Mouse (Mus musculus): Measurements from ENCODE around the gene Gm47841. TPM values are rescaled to one million over a fixed set of nuclear protein-coding genes. Genes with fewer than 3 reads are reported as not detected.

Gm47841 gene
- polyA plus RNA-seq, 1 experiment: not detected

GRCm38 (mm10) chr15:101028960-101029359 lies 18.2 kb downstream of the Gm47841 start:
- Histone ChIP-seq H3ac (ENCODE audit: control insufficient read depth, insufficient read length, low read depth) (no peak overlapping the region), H3K79me2 (ENCODE audit: control insufficient read depth, insufficient read depth) (no peaks in the 10 kb centered on the region), H3K27me3 (ENCODE audit: control insufficient read depth, insufficient read depth, insufficient read length) (peaks cover 82% of the 10 kb centered on the region), H3K36me3 (ENCODE audit: control insufficient read depth, insufficient read depth) (no peaks in the 10 kb centered on the region), H3K79me3 (ENCODE audit: low read depth) (no peaks in the 10 kb centered on the region), H3K4me3 (ENCODE audit: insufficient read depth, poor library complexity, severe bottlenecking) (no peak overlapping the region)
- no peak for TF ChIP-seq FOSL1 (IDR thresholded peaks at IDR 0.05; ENCODE audit: insufficient read depth, low read length, poor library complexity, severe bottlenecking)
- TF ChIP-seq MAX (IDR thresholded peaks at IDR 0.05): no peak
- no peak for TF ChIP-seq MYOG (IDR thresholded peaks at IDR 0.05; ENCODE audit: control insufficient read depth, extremely low read depth, insufficient read length)

- Histone ChIP-seq H3K79me3 (ENCODE audit: low read depth) (no peaks in the 10 kb centered on the region), H3ac (ENCODE audit: control insufficient read depth, insufficient read length, low read depth) (no peak overlapping the region), H3K36me3 (ENCODE audit: control insufficient read depth, insufficient read depth) (no peaks in the 10 kb centered on the region), H3K79me2 (ENCODE audit: control insufficient read depth, insufficient read depth) (no peaks in the 10 kb centered on the region), H3K27me3 (ENCODE audit: control insufficient read depth, insufficient read depth, insufficient read length) (peaks cover 62% of the 10 kb centered on the region), H3K4me3 (ENCODE audit: insufficient read depth, poor library complexity, severe bottlenecking) (no peak overlapping the region)
- no peak for TF ChIP-seq CEBPB (IDR thresholded peaks at IDR 0.05; ENCODE audit: low read depth)
- no peak for TF ChIP-seq FOSL1 (IDR thresholded peaks at IDR 0.05; ENCODE audit: insufficient read depth, low read length, poor library complexity, severe bottlenecking)
- TF ChIP-seq USF1 (IDR thresholded peaks at IDR 0.05; ENCODE audit: low read depth): no peak
- no peak for TF ChIP-seq MYOG (IDR thresholded peaks at IDR 0.05; ENCODE audit: control insufficient read depth, extremely low read depth, insufficient read length)
- no peak for TF ChIP-seq MAX (IDR thresholded peaks at IDR 0.05)
- TF ChIP-seq CTCF (IDR thresholded peaks at IDR 0.05; ENCODE audit: control insufficient read depth, insufficient read depth, insufficient read length): no peak
- no peak for TF ChIP-seq MYOD1 (IDR thresholded peaks at IDR 0.05; ENCODE audit: control insufficient read depth, insufficient read length, low read depth)
Measured at GRCm38 (mm10) chr15:101011352-101011751, 35.8 kb downstream of the Gm47841 start.

GRCm38 (mm10) chr15:101008386-101009010 lies 38.7 kb downstream of the Gm47841 start:
- no peak overlapping the region for H3ac ChIP-seq (ENCODE audit: control insufficient read depth, insufficient read length, low read depth)
- no peak for TF ChIP-seq MYOD1 (IDR thresholded peaks at IDR 0.05; ENCODE audit: control insufficient read depth, insufficient read length, low read depth)
- no peak for TF ChIP-seq MYOG (IDR thresholded peaks at IDR 0.05; ENCODE audit: control insufficient read depth, extremely low read depth, insufficient read length)
- TF ChIP-seq CTCF (IDR thresholded peaks at IDR 0.05; ENCODE audit: control insufficient read depth, insufficient read depth, insufficient read length): no peak
- no peak for TF ChIP-seq USF1 (IDR thresholded peaks at IDR 0.05; ENCODE audit: low read depth)
- no peak for TF ChIP-seq MAX (IDR thresholded peaks at IDR 0.05)
- no peak for TF ChIP-seq CEBPB (IDR thresholded peaks at IDR 0.05; ENCODE audit: low read depth)
- no peak for TF ChIP-seq FOSL1 (IDR thresholded peaks at IDR 0.05; ENCODE audit: insufficient read depth, low read length, poor library complexity, severe bottlenecking)
- H3K4me3 ChIP-seq (ENCODE audit: insufficient read depth, poor library complexity, severe bottlenecking): no peak overlapping the region
- no peaks in the 10 kb centered on the region for H3K79me2 ChIP-seq (ENCODE audit: control insufficient read depth, insufficient read depth)
- H3K79me3 ChIP-seq (ENCODE audit: low read depth): no peaks in the 10 kb centered on the region
- no peaks in the 10 kb centered on the region for H3K36me3 ChIP-seq (ENCODE audit: control insufficient read depth, insufficient read depth)
- peaks cover 61% of the 10 kb centered on the region for H3K27me3 ChIP-seq (ENCODE audit: control insufficient read depth, insufficient read depth, insufficient read length)

GRCm38 (mm10) chr15:101007236-101007635 lies 40.0 kb downstream of the Gm47841 start:
- Histone ChIP-seq H3K4me3 (ENCODE audit: insufficient read depth, poor library complexity, severe bottlenecking) (no peak overlapping the region), H3K27me3 (ENCODE audit: control insufficient read depth, insufficient read depth, insufficient read length) (peaks cover 61% of the 10 kb centered on the region), H3ac (ENCODE audit: control insufficient read depth, insufficient read length, low read depth) (no peak overlapping the region), H3K79me2 (ENCODE audit: control insufficient read depth, insufficient read depth) (no peaks in the 10 kb centered on the region), H3K79me3 (ENCODE audit: low read depth) (no peaks in the 10 kb centered on the region), H3K36me3 (ENCODE audit: control insufficient read depth, insufficient read depth) (no peaks in the 10 kb centered on the region)
- TF ChIP-seq FOSL1 (IDR thresholded peaks at IDR 0.05; ENCODE audit: insufficient read depth, low read length, poor library complexity, severe bottlenecking) (no peak), MYOD1 (IDR thresholded peaks at IDR 0.05; ENCODE audit: control insufficient read depth, insufficient read length, low read depth) (no peak), USF1 (IDR thresholded peaks at IDR 0.05; ENCODE audit: low read depth) (no peak), MYOG (IDR thresholded peaks at IDR 0.05; ENCODE audit: control insufficient read depth, extremely low read depth, insufficient read length) (no peak), MAX (IDR thresholded peaks at IDR 0.05) (no peak), CTCF (IDR thresholded peaks at IDR 0.05; ENCODE audit: control insufficient read depth, insufficient read depth, insufficient read length) (no peak), CEBPB (IDR thresholded peaks at IDR 0.05; ENCODE audit: low read depth) (no peak)

GRCm38 (mm10) chr15:101006251-101007040 lies 40.8 kb downstream of the Gm47841 start:
- TF ChIP-seq MAX (IDR thresholded peaks at IDR 0.05) (no peak), CEBPB (IDR thresholded peaks at IDR 0.05; ENCODE audit: low read depth) (no peak), CTCF (IDR thresholded peaks at IDR 0.05; ENCODE audit: control insufficient read depth, insufficient read depth, insufficient read length) (no peak), USF1 (IDR thresholded peaks at IDR 0.05; ENCODE audit: low read depth) (no peak), MYOG (IDR thresholded peaks at IDR 0.05; ENCODE audit: control insufficient read depth, extremely low read depth, insufficient read length) (no peak), MYOD1 (IDR thresholded peaks at IDR 0.05; ENCODE audit: control insufficient read depth, insufficient read length, low read depth) (no peak)
- peaks cover 61% of the 10 kb centered on the region for H3K27me3 ChIP-seq (ENCODE audit: control insufficient read depth, insufficient read depth, insufficient read length)
- H3K79me3 ChIP-seq (ENCODE audit: low read depth): no peaks in the 10 kb centered on the region
- H3K79me2 ChIP-seq (ENCODE audit: control insufficient read depth, insufficient read depth): no peaks in the 10 kb centered on the region
- no peak overlapping the region for H3K4me3 ChIP-seq (ENCODE audit: insufficient read depth, poor library complexity, severe bottlenecking)
- no peaks in the 10 kb centered on the region for H3K36me3 ChIP-seq (ENCODE audit: control insufficient read depth, insufficient read depth)
- no peak overlapping the region for H3ac ChIP-seq (ENCODE audit: control insufficient read depth, insufficient read length, low read depth)

Measured in C2C12 (cell line).